Mouse (Mus musculus): ENCODE data around the gene Tomt.

- TF ChIP-seq CTCF (IDR thresholded peaks at IDR 0.05; ENCODE audit: borderline replicate concordance, insufficient read depth, low read length): no peak
- TF ChIP-seq POLR2A (IDR thresholded peaks at IDR 0.05; ENCODE audit: low read depth, low read length): no peak
These were observed 10.5 kb downstream of the Tomt start for GRCm38 (mm10) chr7:101895695-101896094.

Measured in embryonic fibroblast, embryonic 13.5 days (primary cell).